Mouse (Mus musculus) brain, embryonic 14.5 days (tissue): ENCODE measurements at regions not wholly inside any gene's neighbourhood (a gene's known extent, or its start where the extent isn't known, plus 50 kb on each side); places are given as distances from the start of the nearest gene placed in this dataset.

Experiments
- CTCF ChIP-seq: fragments of 200-500 bp; IDR thresholded peaks from 2 replicates; pipeline ENCODE4 v1.5.1; 2012; ENCODE audit warnings: inconsistent platforms, mild to moderate bottlenecking, moderate library complexity, borderline replicate concordance; ENCODE audit not compliant: insufficient read depth, insufficient read length; ENCODE audit errors: extremely low read depth
- POLR2A ChIP-seq: fragments of 200-500 bp; IDR thresholded peaks from 2 replicates; pipeline ENCODE4 v1.6.1; 2012; ENCODE audit warnings: mild to moderate bottlenecking, inconsistent platforms, borderline replicate concordance; ENCODE audit not compliant: poor library complexity, insufficient read depth, insufficient read length, severe bottlenecking; ENCODE audit errors: extremely low read depth

DNA sequence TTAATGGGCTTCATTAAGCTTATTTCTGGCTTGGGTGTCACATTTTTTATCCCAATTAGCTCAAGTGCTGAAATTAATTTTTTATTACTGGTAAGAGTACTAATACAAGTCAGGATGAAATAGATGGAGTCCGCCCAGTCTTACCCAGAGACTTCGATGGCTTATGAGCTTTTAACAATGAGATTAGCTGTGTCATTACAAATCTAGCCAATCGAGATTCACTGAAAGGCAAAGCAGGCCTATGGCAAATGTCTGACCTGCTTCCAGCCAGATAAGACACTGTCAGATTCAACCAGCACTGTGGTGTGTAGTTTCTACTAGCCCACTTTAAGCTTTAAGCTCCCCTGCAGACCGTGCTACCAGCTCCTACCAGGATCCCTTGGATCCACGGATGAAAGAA is 55.2 kb downstream of the Gm19935 start:
- TF ChIP-seq CTCF = no peak
- no peak for TF ChIP-seq POLR2A
